Mouse (Mus musculus) heart, embryonic 13.5 days (tissue): ENCODE measurements around the gene Zbtb40. TPM values are rescaled to one million over a fixed set of nuclear protein-coding genes. Genes with fewer than 3 reads are reported as not detected.

Source experiments
- ATAC-seq: fragments of 200-750 bp; cut with Nextera tagmentation; 2 replicates; pipeline ENCODE4 v1.8.0; 2017; ENCODE audit warnings: moderate TSS enrichment; ENCODE audit not compliant: insufficient number of reproducible peaks, low FRiP score, low TSS enrichment; ENCODE audit errors: extremely low read depth
- H3K27ac ChIP-seq: fragments of 300-500 bp; sonication (generic); replicated peaks from 2 replicates; pipeline ENCODE4 v1.5.1; 2015; ENCODE audit warnings: moderate library complexity, mild to moderate bottlenecking, inconsistent platforms
- H3K27me3 ChIP-seq: fragments of 300-500 bp; sonication (generic); replicated peaks from 2 replicates; pipeline ENCODE4 v1.6.1; 2015; ENCODE audit warnings: mild to moderate bottlenecking, inconsistent platforms
- H3K36me3 ChIP-seq: fragments of 300-500 bp; sonication (generic); 2 replicates; pipeline ENCODE4 v1.6.1; 2015; ENCODE audit warnings: mild to moderate bottlenecking, inconsistent platforms
- H3K4me1 ChIP-seq: fragments of 300-500 bp; sonication (generic); 2 replicates; pipeline ENCODE4 v1.6.1; 2015; ENCODE audit warnings: inconsistent platforms
- H3K4me2 ChIP-seq: fragments of 300-500 bp; sonication (generic); 2 replicates; pipeline ENCODE4 v1.6.1; 2015; ENCODE audit warnings: inconsistent platforms, mild to moderate bottlenecking, moderate library complexity
- H3K4me3 ChIP-seq: fragments of 300-500 bp; sonication (generic); 2 replicates; pipeline ENCODE4 v1.5.1; 2015; ENCODE audit warnings: moderate library complexity, mild to moderate bottlenecking, inconsistent platforms
- H3K9ac ChIP-seq: fragments of 300-500 bp; sonication (generic); 2 replicates; pipeline ENCODE4 v1.6.1; 2015; ENCODE audit warnings: inconsistent platforms, mild to moderate bottlenecking, moderate library complexity
- H3K9me3 ChIP-seq: fragments of 300-500 bp; sonication (generic); 2 replicates; pipeline ENCODE4 v1.6.1; 2016; ENCODE audit warnings: inconsistent platforms
- WGBS: fragments of 180-500 bp; shearing (Covaris S2); methylation state at CpG from one replicate; pipeline ENCODE4 v1.1.7; 2015; ENCODE audit warnings: mixed read lengths; 5-methylcytosine and 5-hydroxymethylcytosine counted together
- polyA plus RNA-seq: library from polyadenylated mRNA; unstranded; fragments of >200 nt; fragmentation: Nextera tagmentation; extraction: Ambion mirVana; gene quantifications from 2 replicates; pipeline ENCODE4 v1.2.1, GENCODE M21; 2015

The Zbtb40 gene
- polyA plus RNA-seq, 1 experiment from 2014 or later = 2.4 TPM

GRCm38 (mm10) chr4:137014124-137014523, 34.5 kb downstream of the Zbtb40 start:
- no peak overlapping the region for H3K27ac ChIP-seq
- H3K9me3 ChIP-seq = no peaks in the 10 kb centered on the region
- H3K4me3 ChIP-seq = no peak overlapping the region
- no peak overlapping the region for H3K9ac ChIP-seq
- no peaks in the 10 kb centered on the region for H3K4me1 ChIP-seq
- 89% methylated on average over 8 of the region's 8 CpGs for WGBS
- H3K4me2 ChIP-seq = no peak overlapping the region
- ATAC-seq = no peak
- peaks cover 36% of the 10 kb centered on the region for H3K36me3 ChIP-seq
- no peaks in the 10 kb centered on the region for H3K27me3 ChIP-seq

- Histone ChIP-seq H3K27ac (no peak overlapping the region), H3K4me2 (no peak overlapping the region), H3K4me3 (no peak overlapping the region), H3K27me3 (no peaks in the 10 kb centered on the region), H3K9ac (no peak overlapping the region), H3K4me1 (no peaks in the 10 kb centered on the region), H3K36me3 (peaks cover 25% of the 10 kb centered on the region), H3K9me3 (no peaks in the 10 kb centered on the region)
- WGBS = 82% methylated on average over 8 of the region's 8 CpGs
- no peak for ATAC-seq
These were observed 41.6 kb downstream of the Zbtb40 start for GRCm38 (mm10) chr4:137006966-137007365.

GRCm38 (mm10) chr4:137001825-137002224, 46.8 kb downstream of the Zbtb40 start:
- no peaks in the 10 kb centered on the region for H3K4me1 ChIP-seq
- 76% methylated on average over 3 of the region's 3 CpGs for WGBS
- no peak overlapping the region for H3K27ac ChIP-seq
- no peak overlapping the region for H3K4me3 ChIP-seq
- H3K9me3 ChIP-seq = no peaks in the 10 kb centered on the region
- no peak for ATAC-seq
- H3K36me3 ChIP-seq = peaks cover 63% of the 10 kb centered on the region
- H3K27me3 ChIP-seq = no peaks in the 10 kb centered on the region
- no peak overlapping the region for H3K4me2 ChIP-seq
- H3K9ac ChIP-seq = no peak overlapping the region

- H3K4me3 ChIP-seq = no peak overlapping the region
- peaks cover 63% of the 10 kb centered on the region for H3K36me3 ChIP-seq
- H3K27ac ChIP-seq = no peak overlapping the region
- no peak overlapping the region for H3K9ac ChIP-seq
- no peaks in the 10 kb centered on the region for H3K4me1 ChIP-seq
- 92% methylated on average over 7 of the region's 7 CpGs for WGBS
- no peaks in the 10 kb centered on the region for H3K27me3 ChIP-seq
- ATAC-seq = no peak
- no peak overlapping the region for H3K4me2 ChIP-seq
- no peaks in the 10 kb centered on the region for H3K9me3 ChIP-seq
These were observed 47.6 kb downstream of the Zbtb40 start for GRCm38 (mm10) chr4:137001020-137001419.

GRCm38 (mm10) chr4:136998371-136998770, 50.2 kb downstream of the Zbtb40 start:
- no peak overlapping the region for H3K4me3 ChIP-seq

GRCm38 (mm10) chr4:136997723-136998345, 50.8 kb downstream of the Zbtb40 start:
- no peak for ATAC-seq
- H3K4me3 ChIP-seq = no peak overlapping the region
- peaks cover 5% of the 10 kb centered on the region; the same call in 1 of the 2 replicates for H3K4me1 ChIP-seq
- H3K4me2 ChIP-seq = no peak overlapping the region
- 87% methylated on average over 12 of the region's 12 CpGs for WGBS
- H3K27me3 ChIP-seq = no peaks in the 10 kb centered on the region
- no peak overlapping the region for H3K9ac ChIP-seq
- no peaks in the 10 kb centered on the region for H3K9me3 ChIP-seq
- H3K36me3 ChIP-seq = peaks cover 82% of the 10 kb centered on the region
- no peak overlapping the region for H3K27ac ChIP-seq

More at GRCm38 (mm10) chr4:136998371-136998770, 50.2 kb downstream of the Zbtb40 start:
- Histone ChIP-seq H3K4me2 (no peak overlapping the region), H3K27ac (no peak overlapping the region), H3K9ac (no peak overlapping the region), H3K9me3 (no peaks in the 10 kb centered on the region), H3K4me1 (peaks cover 4% of the 10 kb centered on the region; the same call in 1 of the 2 replicates), H3K36me3 (peaks cover 77% of the 10 kb centered on the region), H3K27me3 (no peaks in the 10 kb centered on the region)
- WGBS = 80% methylated on average over 7 of the region's 7 CpGs
- no peak for ATAC-seq

- Histone ChIP-seq H3K36me3 (peaks cover 91% of the 10 kb centered on the region), H3K4me3 (no peak overlapping the region), H3K4me1 (peaks cover 5% of the 10 kb centered on the region; the same call in 1 of the 2 replicates), H3K27ac (no peak overlapping the region), H3K27me3 (no peaks in the 10 kb centered on the region), H3K4me2 (no peak overlapping the region), H3K9me3 (no peaks in the 10 kb centered on the region), H3K9ac (no peak overlapping the region)
- 79% methylated on average over 7 of the region's 7 CpGs for WGBS
- no peak for ATAC-seq
These were observed 51.7 kb downstream of the Zbtb40 start for GRCm38 (mm10) chr4:136996933-136997332.

GRCm38 (mm10) chr4:136995361-136995760, 53.2 kb downstream of the Zbtb40 start:
- WGBS = 82% methylated on average over 14 of the region's 14 CpGs
- Histone ChIP-seq H3K36me3 (peaks cover 96% of the 10 kb centered on the region), H3K9ac (no peak overlapping the region), H3K9me3 (no peaks in the 10 kb centered on the region), H3K27me3 (no peaks in the 10 kb centered on the region), H3K27ac (no peak overlapping the region), H3K4me3 (no peak overlapping the region), H3K4me1 (peaks cover 5% of the 10 kb centered on the region; the same call in 1 of the 2 replicates), H3K4me2 (no peak overlapping the region)
- no peak for ATAC-seq

GRCm38 (mm10) chr4:136981993-136982695, 66.5 kb downstream of the Zbtb40 start:
- H3K27ac ChIP-seq = no peak overlapping the region
- H3K9ac ChIP-seq = no peak overlapping the region
- WGBS = 57% methylated on average over 9 of the region's 9 CpGs
- H3K4me2 ChIP-seq = no peak overlapping the region
- ATAC-seq = no peak
- no peak overlapping the region for H3K4me3 ChIP-seq
- peaks cover 26% of the 10 kb centered on the region for H3K36me3 ChIP-seq
- no peaks in the 10 kb centered on the region for H3K4me1 ChIP-seq
- peaks cover 41% of the 10 kb centered on the region for H3K27me3 ChIP-seq
- no peaks in the 10 kb centered on the region for H3K9me3 ChIP-seq

GRCm38 (mm10) chr4:136981347-136981746, 67.3 kb downstream of the Zbtb40 start:
- ATAC-seq = peak; percentile 41; the same call in 1 of the 2 replicates
- WGBS = 14% methylated on average over 12 of the region's 12 CpGs
- Histone ChIP-seq H3K9me3 (no peaks in the 10 kb centered on the region), H3K4me2 (no peak overlapping the region), H3K27ac (no peak overlapping the region), H3K36me3 (peaks cover 18% of the 10 kb centered on the region), H3K27me3 (peaks cover 48% of the 10 kb centered on the region), H3K9ac (no peak overlapping the region), H3K4me1 (no peaks in the 10 kb centered on the region), H3K4me3 (no peak overlapping the region)

- no peak for ATAC-seq
- Histone ChIP-seq H3K4me2 (no peak overlapping the region), H3K36me3 (peaks cover 14% of the 10 kb centered on the region), H3K27me3 (peaks cover 53% of the 10 kb centered on the region), H3K9me3 (no peaks in the 10 kb centered on the region), H3K4me3 (no peak overlapping the region), H3K4me1 (no peaks in the 10 kb centered on the region), H3K9ac (no peak overlapping the region), H3K27ac (no peak overlapping the region)
- WGBS = 69% methylated on average over 4 of the region's 4 CpGs
These were observed 67.7 kb downstream of the Zbtb40 start for GRCm38 (mm10) chr4:136980921-136981320.

- ATAC-seq = no peak
- no peaks in the 10 kb centered on the region for H3K36me3 ChIP-seq
- H3K27me3 ChIP-seq = peaks cover 89% of the 10 kb centered on the region
- no peak overlapping the region for H3K9ac ChIP-seq
- no peak overlapping the region for H3K4me3 ChIP-seq
- H3K9me3 ChIP-seq = no peaks in the 10 kb centered on the region
- WGBS = 33% methylated on average over 8 of the region's 8 CpGs
- no peak overlapping the region for H3K4me2 ChIP-seq
- no peaks in the 10 kb centered on the region for H3K4me1 ChIP-seq
- no peak overlapping the region for H3K27ac ChIP-seq
These were observed 71.4 kb downstream of the Zbtb40 start for GRCm38 (mm10) chr4:136977244-136977643.
